Mouse (Mus musculus) spleen, adult 2 months (tissue): ENCODE measurements around the gene Gm48551. TPM values are rescaled to one million over a fixed set of nuclear protein-coding genes. Genes with fewer than 3 reads are reported as not detected.
A peak's percentile ranks its signal among the peaks of the same experiment; 100 is the strongest.

ENCODE experiments used
- DNase-seq, 2 experiments: peaks; one replicate each; pipeline versions ENCODE4 v3.0.0 to v3.0.0-alpha.2; 2012 to 2021; ENCODE audit warnings: low spot score in 2 of 2, low read depth in 1 of 2
- H3K27ac ChIP-seq: fragments of 200-500 bp; 2 replicates; pipeline ENCODE4 v1.5.1; 2012; ENCODE audit warnings: low read length, inconsistent platforms; ENCODE audit not compliant: insufficient read depth
- H3K27me3 ChIP-seq: fragments of 200-500 bp; 2 replicates; pipeline ENCODE4 v1.6.1; 2012; ENCODE audit warnings: mild to moderate bottlenecking, moderate library complexity, low read length, inconsistent platforms; ENCODE audit not compliant: control insufficient read depth, insufficient read depth
- H3K36me3 ChIP-seq: fragments of 200-500 bp; 2 replicates; pipeline ENCODE4 v1.6.1; 2012; ENCODE audit warnings: mild to moderate bottlenecking, low read length, inconsistent platforms; ENCODE audit not compliant: control insufficient read depth, insufficient read depth
- H3K4me1 ChIP-seq: fragments of 200-500 bp; 2 replicates; pipeline ENCODE4 v1.6.1; 2011; ENCODE audit warnings: inconsistent platforms; ENCODE audit not compliant: control insufficient read depth, insufficient read depth, insufficient read length
- H3K4me3 ChIP-seq: fragments of 200-500 bp; 2 replicates; pipeline ENCODE4 v1.5.1; 2011; ENCODE audit warnings: mild to moderate bottlenecking, inconsistent platforms; ENCODE audit not compliant: insufficient read depth, insufficient read length; ENCODE audit errors: extremely low read depth
- CTCF ChIP-seq: fragments of 200-500 bp; IDR thresholded peaks from 2 replicates; pipeline ENCODE4 v1.5.1; 2011; ENCODE audit warnings: mild to moderate bottlenecking, inconsistent platforms; ENCODE audit not compliant: insufficient read depth, insufficient read length, insufficient replicate concordance; ENCODE audit errors: extremely low read depth
- POLR2A ChIP-seq: fragments of 200-500 bp; IDR thresholded peaks from 2 replicates; pipeline ENCODE4 v1.6.1; 2011; ENCODE audit warnings: low read depth, low read length, inconsistent platforms
- WGBS: fragments of 180-500 bp; shearing (Covaris S2); methylation state at CpG from one replicate; pipeline ENCODE4 v1.1.7; 2018; 5-methylcytosine and 5-hydroxymethylcytosine counted together
- polyA plus RNA-seq: library from polyadenylated mRNA; depleted of rRNA; stranded (reverse); fragments of >200 nt; gene quantifications from 2 replicates; pipeline ENCODE4 v1.2.3, GENCODE M21; 2012

The Gm48551 gene
- polyA plus RNA-seq, 1 experiment: 2.3 TPM

GRCm38 (mm10) chr10:81342686-81343505, 41.4 kb upstream of the Gm48551 start, which contains the start of gene Gipc3:
Gipc3 (minus strand) TSS chr10:81343266.
- Histone ChIP-seq H3K27ac (no peak within 1 kb of the TSS), H3K4me1 (peaks cover 23% of the 10 kb centered on the region), H3K4me3 (peak within 1 kb of the TSS; percentile 45), H3K36me3 (no peaks in the 10 kb centered on the region; the same call in 1 of the 2 replicates), H3K27me3 (peaks cover 4% of the 10 kb centered on the region)
- DNase-seq: peak in 1 of 2 experiments; percentile 48
- 5% methylated on average over 61 of the region's 67 CpGs for WGBS
- TF ChIP-seq CTCF (no peak), POLR2A (no peak)

- peak in 1 of 2 experiments; percentile 43 for DNase-seq
- Histone ChIP-seq H3K27me3 (peaks cover 4% of the 10 kb centered on the region), H3K36me3 (no peaks in the 10 kb centered on the region; the same call in 1 of the 2 replicates), H3K4me1 (peaks cover 27% of the 10 kb centered on the region), H3K4me3 (no peak overlapping the region), H3K27ac (no peak overlapping the region)
- WGBS: 31% methylated on average over 8 of the region's 8 CpGs
- TF ChIP-seq CTCF: peak; percentile 5; the same call in 1 of the 2 replicates
- TF ChIP-seq POLR2A: no peak
These were observed 39.7 kb upstream of the Gm48551 start for GRCm38 (mm10) chr10:81344421-81345161.

GRCm38 (mm10) chr10:81345162-81345534, 39.1 kb upstream of the Gm48551 start:
- Histone ChIP-seq H3K27ac (no peak overlapping the region), H3K36me3 (no peaks in the 10 kb centered on the region; the same call in 1 of the 2 replicates), H3K4me3 (no peak overlapping the region), H3K4me1 (peaks cover 31% of the 10 kb centered on the region), H3K27me3 (peaks cover 4% of the 10 kb centered on the region)
- DNase-seq: no peak
- TF ChIP-seq POLR2A (no peak), CTCF (no peak)
- 60% methylated on average over 4 of the region's 4 CpGs for WGBS

- H3K4me3 ChIP-seq: peak overlapping the region; percentile 37; the same call in 1 of the 2 replicates
- 17% methylated on average over 55 of the region's 55 CpGs for WGBS
- no peak for TF ChIP-seq POLR2A
- TF ChIP-seq CTCF: no peak
- no peaks in the 10 kb centered on the region; the same call in 1 of the 2 replicates for H3K36me3 ChIP-seq
- H3K27me3 ChIP-seq: peaks cover 4% of the 10 kb centered on the region
- H3K4me1 ChIP-seq: peaks cover 31% of the 10 kb centered on the region
- H3K27ac ChIP-seq: no peak overlapping the region
- DNase-seq: peak in 1 of 2 experiments; percentile 66
These were observed 37.7 kb upstream of the Gm48551 start for GRCm38 (mm10) chr10:81346453-81347067.

GRCm38 (mm10) chr10:81349146-81349545, 35.1 kb upstream of the Gm48551 start:
- no peaks in the 10 kb centered on the region; the same call in 1 of the 2 replicates for H3K36me3 ChIP-seq
- no peak overlapping the region for H3K4me3 ChIP-seq
- H3K4me1 ChIP-seq: peaks cover 26% of the 10 kb centered on the region
- no peak overlapping the region for H3K27ac ChIP-seq
- no peaks in the 10 kb centered on the region for H3K27me3 ChIP-seq
- no peak for TF ChIP-seq POLR2A
- no peak for TF ChIP-seq CTCF
- WGBS: 21% methylated on average over 12 of the region's 12 CpGs
- DNase-seq: no peak

GRCm38 (mm10) chr10:81349961-81350350, 34.3 kb upstream of the Gm48551 start:
- 2% methylated on average over 29 of the region's 29 CpGs for WGBS
- DNase-seq: no peak
- Histone ChIP-seq H3K36me3 (no peaks in the 10 kb centered on the region; the same call in 1 of the 2 replicates), H3K4me3 (peak overlapping the region; percentile 87), H3K27me3 (no peaks in the 10 kb centered on the region), H3K4me1 (peaks cover 18% of the 10 kb centered on the region), H3K27ac (peak overlapping the region; percentile 30; the same call in 1 of the 2 replicates)
- TF ChIP-seq POLR2A (no peak), CTCF (no peak)
